Mouse (Mus musculus) mesoderm, embryonic 11.5 days (tissue): ENCODE results near the gene Rab11fip5.

Experiments used
- DNase-seq: peaks from one replicate; pipeline ENCODE4 v3.0.0-alpha.2; 2012; ENCODE audit warnings: low read depth, low spot score

The Rab11fip5 gene

GRCm38 (mm10) chr6:85373951-85374733, at the start of gene Rab11fip5:
TSS of gene Rab11fip5 (minus strand) at chr6:85374634.
- DNase-seq, result peak; percentile 21

- DNase-seq, result no peak
These were observed 49.5 kb upstream of the Rab11fip5 start, which contains the start of gene Noto for GRCm38 (mm10) chr6:85423836-85424379. TSS of gene Noto (plus strand) at chr6:85423886.

GRCm38 (mm10) chr6:85419150-85419549, 44.7 kb upstream of the Rab11fip5 start:
- DNase-seq, result no peak

GRCm38 (mm10) chr6:85415829-85416228, 41.4 kb upstream of the Rab11fip5 start:
- no peak for DNase-seq

- peak; percentile 84 for DNase-seq
These were observed 36.4 kb upstream of the Rab11fip5 start for GRCm38 (mm10) chr6:85410771-85411273.

- no peak for DNase-seq
These were observed 34.6 kb upstream of the Rab11fip5 start for GRCm38 (mm10) chr6:85409003-85409402.

GRCm38 (mm10) chr6:85403039-85403438, 28.6 kb upstream of the Rab11fip5 start:
- DNase-seq, result no peak

GRCm38 (mm10) chr6:85402613-85403012, 28.2 kb upstream of the Rab11fip5 start:
- DNase-seq, result no peak

GRCm38 (mm10) chr6:85399715-85400114, 25.3 kb upstream of the Rab11fip5 start:
- DNase-seq, result no peak

GRCm38 (mm10) chr6:85397165-85397564, 22.7 kb upstream of the Rab11fip5 start:
- DNase-seq, result no peak

GRCm38 (mm10) chr6:85395360-85395759, 20.9 kb upstream of the Rab11fip5 start:
- no peak for DNase-seq

GRCm38 (mm10) chr6:85391803-85392202, 17.4 kb upstream of the Rab11fip5 start:
- DNase-seq, result peak; percentile 71

GRCm38 (mm10) chr6:85388608-85389007, 14.2 kb upstream of the Rab11fip5 start:
- no peak for DNase-seq

- DNase-seq, result no peak
These were observed 8.4 kb upstream of the Rab11fip5 start for GRCm38 (mm10) chr6:85382791-85383190.

GRCm38 (mm10) chr6:85381648-85382020, 7.2 kb upstream of the Rab11fip5 start:
- DNase-seq, result no peak

GRCm38 (mm10) chr6:85380901-85381647, 6.6 kb upstream of the Rab11fip5 start:
- DNase-seq, result no peak

GRCm38 (mm10) chr6:85380201-85380900, 5.9 kb upstream of the Rab11fip5 start:
- peak; percentile 93 for DNase-seq

GRCm38 (mm10) chr6:85378629-85379028, 4.2 kb upstream of the Rab11fip5 start:
- DNase-seq, result no peak

GRCm38 (mm10) chr6:85377876-85378275, 3.4 kb upstream of the Rab11fip5 start:
- DNase-seq, result no peak

GRCm38 (mm10) chr6:85377066-85377734, 2.8 kb upstream of the Rab11fip5 start:
- DNase-seq, result no peak

- DNase-seq, result peak; percentile 96
These were observed 290 bp upstream of the Rab11fip5 start for GRCm38 (mm10) chr6:85374734-85375114.
